Mouse (Mus musculus) hindbrain, embryonic 14.5 days (tissue): Measurements from ENCODE around the gene Med13l. TPM values are rescaled to one million over a fixed set of nuclear protein-coding genes. Genes with fewer than 3 reads are reported as not detected.
A peak's percentile ranks its signal among the peaks of the same experiment; 100 is the strongest.

Experiments
- ATAC-seq: fragments of 200-750 bp; cut with Nextera tagmentation; 2 replicates; pipeline ENCODE4 v1.8.0; 2017; ENCODE audit warnings: moderate number of reproducible peaks, mild to moderate bottlenecking, moderate TSS enrichment, moderate library complexity; ENCODE audit not compliant: low FRiP score
- DNase-seq: peaks from one replicate; pipeline ENCODE4 v3.0.0-alpha.2; 2015; ENCODE audit warnings: low spot score
- H3K27ac ChIP-seq: fragments of 300-500 bp; sonication (generic); 2 replicates; pipeline ENCODE4 v1.5.1; 2014; ENCODE audit warnings: mild to moderate bottlenecking, moderate library complexity
- H3K27me3 ChIP-seq: fragments of 300-500 bp; sonication (generic); 2 replicates; pipeline ENCODE4 v1.6.1; 2014; ENCODE audit warnings: mild to moderate bottlenecking, low read length, mixed read lengths; ENCODE audit not compliant: control insufficient read depth, insufficient read depth
- H3K36me3 ChIP-seq: fragments of 300-500 bp; sonication (generic); replicated peaks from 2 replicates; pipeline ENCODE4 v1.6.1; 2014; ENCODE audit not compliant: control insufficient read depth, insufficient read depth
- H3K4me1 ChIP-seq: fragments of 300-500 bp; sonication (generic); replicated peaks from 2 replicates; pipeline ENCODE4 v1.6.1; 2014; ENCODE audit warnings: antibody characterized with exemption, low read length, mixed read lengths; ENCODE audit not compliant: control insufficient read depth, insufficient read depth
- H3K4me2 ChIP-seq: fragments of 300-500 bp; sonication (generic); replicated peaks from 2 replicates; pipeline ENCODE4 v1.6.1; 2014; ENCODE audit warnings: mild to moderate bottlenecking, moderate library complexity
- H3K4me3 ChIP-seq: fragments of 300-500 bp; sonication (generic); replicated peaks from 2 replicates; pipeline ENCODE4 v1.5.1; 2014; ENCODE audit warnings: mild to moderate bottlenecking, low read length
- H3K9ac ChIP-seq: fragments of 300-500 bp; sonication (generic); 2 replicates; pipeline ENCODE4 v1.6.1; 2014
- H3K9me3 ChIP-seq: fragments of 300-500 bp; sonication (generic); 2 replicates; pipeline ENCODE4 v1.6.1; 2016; ENCODE audit warnings: low read length; ENCODE audit not compliant: control insufficient read depth
- WGBS: fragments of 180-500 bp; shearing (Covaris S2); extraction: QIAGEN DNeasy Blood & Tissue Kit; methylation state at CpG from one replicate; pipeline ENCODE4 v1.1.7; 2014; 5-methylcytosine and 5-hydroxymethylcytosine counted together
- polyA plus RNA-seq: library from polyadenylated mRNA; unstranded; fragments of >200 nt; fragmentation: Nextera tagmentation; extraction: Ambion mirVana; gene quantifications from 2 replicates; pipeline ENCODE4 v1.2.1, GENCODE M21; 2014

Med13l gene
- polyA plus RNA-seq, 1 experiment from 2014 or later, result 18.0 TPM

DNA sequence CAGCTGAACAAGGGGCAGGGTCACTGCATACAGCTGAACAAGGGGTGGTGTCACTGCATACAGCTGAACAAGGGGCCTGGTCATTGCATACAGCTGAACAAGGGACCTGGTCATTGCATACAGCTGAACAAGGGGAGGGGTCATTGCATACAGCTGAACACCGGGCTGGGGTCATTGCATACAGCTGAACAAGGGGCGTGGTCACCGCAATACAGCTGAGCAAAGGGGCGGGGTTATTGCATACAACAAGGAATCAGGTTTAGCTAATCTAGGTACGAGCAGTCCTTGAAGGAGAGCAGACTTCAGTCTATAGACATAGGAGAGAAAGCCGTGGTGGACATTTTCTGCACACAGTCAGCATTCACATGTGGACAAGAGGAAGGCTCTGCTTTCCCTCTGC lies 215.9 kb downstream of the Med13l start:
- Histone ChIP-seq H3K9me3 (no peaks in the 10 kb centered on the region), H3K4me1 (no peaks in the 10 kb centered on the region), H3K27ac (no peak overlapping the region), H3K9ac (no peak overlapping the region), H3K4me3 (no peak overlapping the region), H3K36me3 (no peaks in the 10 kb centered on the region), H3K27me3 (peaks cover 10% of the 10 kb centered on the region), H3K4me2 (no peak overlapping the region)
- WGBS, result 89% methylated on average over 6 of the region's 6 CpGs
- ATAC-seq (no peak), DNase-seq (no peak)

- Histone ChIP-seq H3K27ac (no peak overlapping the region), H3K27me3 (peaks cover 19% of the 10 kb centered on the region), H3K4me2 (no peak overlapping the region), H3K4me1 (no peaks in the 10 kb centered on the region), H3K9ac (no peak overlapping the region), H3K4me3 (no peak overlapping the region), H3K36me3 (no peaks in the 10 kb centered on the region), H3K9me3 (no peaks in the 10 kb centered on the region)
- DNase-seq, result peak; percentile 80
- 11% methylated on average over 17 of the region's 17 CpGs for WGBS
- no peak for ATAC-seq
Measured at GRCm38 (mm10) chr5:118781598-118781997, 221.1 kb downstream of the Med13l start.

DNA sequence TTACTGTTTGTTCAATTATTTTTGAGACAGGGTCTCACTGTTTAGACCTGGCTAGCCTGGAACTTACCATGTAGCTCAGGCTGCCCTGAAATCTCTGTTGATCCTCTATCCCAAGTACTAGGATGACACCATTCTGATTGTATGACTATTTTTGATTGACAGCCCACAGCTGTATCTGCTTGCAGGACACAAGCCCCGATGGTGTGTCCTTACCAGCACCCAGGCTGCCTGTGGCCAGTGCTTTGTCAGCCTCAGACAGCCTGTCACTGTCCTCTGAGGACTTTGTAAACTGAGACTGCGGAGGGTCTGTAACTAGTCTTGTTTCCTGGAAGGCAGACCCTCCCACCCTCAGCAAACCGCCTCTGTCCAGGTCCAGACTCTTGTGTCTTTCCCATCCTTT lies 221.7 kb downstream of the Med13l start:
- ATAC-seq (no peak), DNase-seq (no peak)
- Histone ChIP-seq H3K4me3 (no peak overlapping the region), H3K9me3 (no peaks in the 10 kb centered on the region), H3K4me2 (no peak overlapping the region), H3K4me1 (no peaks in the 10 kb centered on the region), H3K36me3 (no peaks in the 10 kb centered on the region), H3K9ac (no peak overlapping the region), H3K27me3 (peaks cover 19% of the 10 kb centered on the region), H3K27ac (no peak overlapping the region)
- 82% methylated on average over 3 of the region's 3 CpGs for WGBS

DNA sequence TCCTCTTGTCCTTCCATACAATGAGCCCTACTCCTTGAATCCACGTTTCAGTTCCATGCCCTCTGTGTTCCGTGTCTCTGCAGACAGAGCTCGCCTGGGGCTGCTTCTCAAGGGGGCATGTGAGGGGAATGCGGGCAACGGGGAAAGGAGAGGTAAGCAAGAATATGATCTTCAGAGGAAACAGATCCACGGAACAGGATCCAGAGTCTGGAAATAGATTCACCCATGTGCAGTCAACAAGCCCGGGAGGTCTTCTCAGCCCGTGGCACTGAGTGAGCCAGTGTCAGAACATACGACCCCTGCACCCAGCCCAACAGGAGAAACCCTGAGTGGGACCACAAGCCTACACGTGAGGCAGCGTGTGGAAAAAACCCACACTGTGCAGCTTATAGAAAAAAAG lies 228.7 kb downstream of the Med13l start:
- ATAC-seq, result no peak
- H3K9ac ChIP-seq, result no peak overlapping the region
- no peak for DNase-seq
- 0 out of 2 replicates have a peak, but pooled peaks cover 8% of the 10 kb centered on the region for H3K9me3 ChIP-seq
- no peak overlapping the region for H3K4me2 ChIP-seq
- no peak overlapping the region for H3K27ac ChIP-seq
- WGBS, result 93% methylated on average over 11 of the region's 11 CpGs
- H3K27me3 ChIP-seq, result no peaks in the 10 kb centered on the region
- no peaks in the 10 kb centered on the region for H3K36me3 ChIP-seq
- no peaks in the 10 kb centered on the region for H3K4me1 ChIP-seq
- no peak overlapping the region for H3K4me3 ChIP-seq

DNA sequence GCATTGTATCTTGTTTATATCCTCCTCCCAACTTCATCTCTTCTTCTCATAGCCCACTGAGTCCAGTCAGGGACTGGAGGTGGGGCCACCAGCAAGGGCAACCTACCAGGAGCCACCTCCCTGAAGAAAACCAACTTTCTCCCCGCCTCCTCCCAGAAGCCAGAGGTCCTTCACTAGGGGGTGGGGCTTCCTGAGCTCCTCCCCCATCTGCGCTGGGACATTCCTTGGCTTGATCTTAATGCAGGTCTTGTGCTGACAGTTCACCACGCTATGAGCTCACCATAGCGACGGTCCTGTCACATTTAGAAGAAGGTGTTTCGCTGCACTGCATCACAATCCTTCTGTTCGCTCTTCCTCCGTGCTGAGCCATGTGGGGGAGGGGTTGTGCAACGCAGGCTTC lies 229.3 kb downstream of the Med13l start:
- H3K4me1 ChIP-seq, result no peaks in the 10 kb centered on the region
- DNase-seq, result no peak
- H3K9ac ChIP-seq, result no peak overlapping the region
- H3K36me3 ChIP-seq, result no peaks in the 10 kb centered on the region
- no peak overlapping the region for H3K4me3 ChIP-seq
- H3K27me3 ChIP-seq, result no peaks in the 10 kb centered on the region
- no peak overlapping the region for H3K27ac ChIP-seq
- no peak overlapping the region for H3K4me2 ChIP-seq
- no peak for ATAC-seq
- 68% methylated on average over 9 of the region's 9 CpGs for WGBS
- 0 out of 2 replicates have a peak, but pooled peaks cover 8% of the 10 kb centered on the region for H3K9me3 ChIP-seq

- Histone ChIP-seq H3K27ac (no peak overlapping the region), H3K9ac (no peak overlapping the region), H3K36me3 (no peaks in the 10 kb centered on the region), H3K9me3 (0 out of 2 replicates have a peak, but pooled peaks cover 3% of the 10 kb centered on the region), H3K4me2 (no peak overlapping the region), H3K4me3 (no peak overlapping the region), H3K4me1 (no peaks in the 10 kb centered on the region), H3K27me3 (no peaks in the 10 kb centered on the region)
- 88% methylated on average over 11 of the region's 11 CpGs for WGBS
- no peak for ATAC-seq
- DNase-seq, result no peak
Measured at GRCm38 (mm10) chr5:118797811-118798210, 237.3 kb downstream of the Med13l start.

- no peak overlapping the region for H3K4me2 ChIP-seq
- DNase-seq (no peak), ATAC-seq (no peak)
- H3K9ac ChIP-seq, result no peak overlapping the region
- no peaks in the 10 kb centered on the region for H3K4me1 ChIP-seq
- no peaks in the 10 kb centered on the region for H3K36me3 ChIP-seq
- no peaks in the 10 kb centered on the region for H3K9me3 ChIP-seq
- H3K27ac ChIP-seq, result no peak overlapping the region
- H3K27me3 ChIP-seq, result no peaks in the 10 kb centered on the region
- no peak overlapping the region for H3K4me3 ChIP-seq
- 29% methylated on average over 5 of the region's 5 CpGs for WGBS
Measured at GRCm38 (mm10) chr5:118801592-118801991, 241.1 kb downstream of the Med13l start.

- Histone ChIP-seq H3K27ac (no peak overlapping the region), H3K9me3 (no peaks in the 10 kb centered on the region), H3K27me3 (no peaks in the 10 kb centered on the region), H3K4me2 (no peak overlapping the region), H3K36me3 (no peaks in the 10 kb centered on the region), H3K4me3 (no peak overlapping the region), H3K4me1 (no peaks in the 10 kb centered on the region), H3K9ac (no peak overlapping the region)
- ATAC-seq, result no peak
- no peak for DNase-seq
- WGBS, result 70% methylated on average over 7 of the region's 7 CpGs
Measured at GRCm38 (mm10) chr5:118802036-118802435, 241.6 kb downstream of the Med13l start.

GRCm38 (mm10) chr5:118808946-118809345 lies 248.5 kb downstream of the Med13l start:
- WGBS, result 87% methylated on average over 12 of the region's 12 CpGs
- no peaks in the 10 kb centered on the region for H3K27me3 ChIP-seq
- DNase-seq, result no peak
- no peak overlapping the region for H3K9ac ChIP-seq
- no peaks in the 10 kb centered on the region for H3K36me3 ChIP-seq
- H3K4me3 ChIP-seq, result no peak overlapping the region
- no peak overlapping the region for H3K27ac ChIP-seq
- no peak overlapping the region for H3K4me2 ChIP-seq
- no peak for ATAC-seq
- no peaks in the 10 kb centered on the region for H3K4me1 ChIP-seq
- H3K9me3 ChIP-seq, result no peaks in the 10 kb centered on the region

DNA sequence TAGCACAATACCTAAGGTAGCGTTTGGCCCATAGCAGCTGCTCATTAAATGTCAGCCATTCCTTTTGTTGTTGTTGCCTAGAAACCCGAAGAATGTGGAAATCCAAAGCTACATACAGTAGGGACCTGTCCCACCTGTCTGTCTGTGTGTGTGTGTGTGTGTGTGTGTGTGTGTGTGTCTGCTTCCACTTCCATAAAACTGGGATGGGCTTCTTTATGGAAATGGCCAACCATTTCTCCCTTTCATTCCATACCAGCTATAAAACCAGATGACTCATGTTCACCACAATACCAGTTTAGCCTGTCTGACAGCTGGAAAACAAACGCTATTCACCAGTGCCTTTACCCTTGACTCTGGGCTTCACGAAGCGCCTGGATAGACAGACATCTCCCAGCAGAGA lies 249.1 kb downstream of the Med13l start:
- no peak overlapping the region for H3K9ac ChIP-seq
- 83% methylated on average over 5 of the region's 5 CpGs for WGBS
- no peak overlapping the region for H3K4me3 ChIP-seq
- no peaks in the 10 kb centered on the region for H3K36me3 ChIP-seq
- no peak overlapping the region for H3K4me2 ChIP-seq
- H3K27ac ChIP-seq, result no peak overlapping the region
- H3K27me3 ChIP-seq, result no peaks in the 10 kb centered on the region
- no peak for ATAC-seq
- no peak for DNase-seq
- no peaks in the 10 kb centered on the region for H3K9me3 ChIP-seq
- no peaks in the 10 kb centered on the region for H3K4me1 ChIP-seq
